Mouse (Mus musculus): ENCODE measurements at regions not wholly inside any gene's neighbourhood (a gene's known extent, or its start where the extent isn't known, plus 50 kb on each side); places are given as distances from the start of the nearest gene placed in this dataset.

DNA sequence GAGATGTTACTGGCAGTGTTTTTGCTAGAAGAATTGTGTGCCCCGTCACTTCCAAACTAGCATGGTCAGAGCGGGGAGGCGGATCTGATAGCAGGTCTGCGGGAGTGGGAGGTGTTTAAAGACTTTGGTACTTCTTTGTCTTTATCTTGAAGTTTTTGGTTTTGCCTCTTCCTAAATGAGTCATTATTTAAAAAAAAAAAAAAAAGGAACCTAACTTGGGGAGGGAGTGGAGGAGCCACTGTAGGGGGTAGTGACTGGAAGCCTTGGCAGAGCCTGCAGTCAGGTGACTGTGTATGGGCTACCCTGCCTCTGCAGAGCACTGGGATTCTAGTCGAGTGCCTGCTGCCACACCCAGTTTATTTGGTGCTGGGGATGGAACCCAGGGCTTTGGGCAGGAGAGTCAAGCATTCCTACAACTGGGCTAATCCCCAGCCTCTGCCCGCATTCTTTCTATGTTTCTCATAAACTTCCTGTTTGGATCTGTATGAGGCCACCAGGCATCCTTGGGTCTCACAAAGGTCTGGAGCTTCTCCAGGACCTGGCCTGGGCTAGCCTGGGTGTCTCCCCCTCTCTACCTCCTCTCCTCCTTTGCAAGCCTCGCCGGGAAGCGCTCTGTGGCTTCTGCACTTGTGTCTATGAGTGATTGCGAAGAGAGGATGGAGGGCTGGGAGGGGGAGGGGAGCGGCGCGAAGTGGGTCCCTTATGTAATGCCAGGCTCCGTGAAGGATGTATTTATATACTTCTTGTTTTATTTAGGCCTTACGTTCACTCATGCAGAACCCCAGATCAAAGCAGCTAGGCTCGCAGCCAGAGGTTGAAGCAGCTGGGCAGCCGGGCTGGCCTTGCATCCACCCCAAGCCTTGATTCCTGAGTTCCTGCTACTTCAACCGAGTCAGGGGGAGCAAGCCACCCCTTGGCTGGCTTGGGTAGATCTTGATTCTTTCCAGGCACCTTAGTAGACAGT is 143.1 kb upstream of the Mrps10 start:
- DNase-seq (ENCODE audit: low read depth, low spot score), result peak; percentile 24

- no peak for DNase-seq (ENCODE audit: low read depth, low spot score)
These were observed 147.5 kb upstream of the Mrps10 start for GRCm38 (mm10) chr17:47221068-47221796.

DNA sequence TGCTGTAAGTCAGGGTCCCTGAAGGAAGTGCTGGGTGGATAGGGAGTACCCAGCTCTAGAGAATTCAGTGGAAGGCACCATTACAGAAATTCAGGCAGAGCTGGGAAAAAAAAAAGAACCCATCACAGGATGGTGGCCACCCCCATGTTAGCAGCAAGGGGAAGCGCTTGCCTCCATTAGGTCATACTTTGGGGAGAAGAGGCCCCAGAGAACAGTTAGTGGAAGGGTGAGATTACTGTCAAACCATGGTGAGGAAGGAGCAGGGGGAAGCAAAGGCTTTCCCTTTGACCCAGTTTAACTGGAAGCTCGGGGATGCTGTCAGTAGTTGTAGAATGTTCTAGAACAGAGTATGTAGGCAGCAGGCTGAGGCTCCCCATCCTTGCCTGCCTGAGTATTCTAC is 148.8 kb upstream of the Mrps10 start:
- no peak for DNase-seq (ENCODE audit: low read depth, low spot score)

DNA sequence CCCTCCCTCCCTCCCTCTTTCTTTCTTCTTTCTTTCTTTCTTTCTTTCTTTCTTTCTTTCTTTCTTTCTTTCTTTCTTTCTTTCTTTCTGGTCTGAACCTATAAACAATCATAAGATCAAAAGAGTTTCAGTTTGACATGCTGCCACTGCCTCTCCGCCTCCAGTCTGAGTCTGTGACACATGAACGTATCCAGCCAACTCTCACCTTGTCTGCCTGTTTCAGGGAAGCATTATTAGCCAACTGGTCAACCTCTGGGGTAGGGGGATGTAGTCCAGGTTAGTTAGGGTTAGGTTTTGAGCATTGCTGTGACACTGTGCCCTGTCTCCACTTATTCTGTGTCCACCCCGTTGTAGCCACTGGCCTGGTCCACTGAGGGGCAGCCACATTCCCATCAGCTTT is 152.2 kb upstream of the Mrps10 start:
- DNase-seq (ENCODE audit: low read depth, low spot score), result no peak

GRCm38 (mm10) chr17:47215841-47216240 is 152.8 kb upstream of the Mrps10 start:
- no peak for DNase-seq (ENCODE audit: low read depth, low spot score)

GRCm38 (mm10) chr17:47214111-47214510 is 154.6 kb upstream of the Mrps10 start:
- DNase-seq (ENCODE audit: low read depth, low spot score), result no peak

GRCm38 (mm10) chr17:47210441-47211196 is 158.1 kb upstream of the Mrps10 start:
- no peak for DNase-seq (ENCODE audit: low read depth, low spot score)

GRCm38 (mm10) chr17:47208886-47209585 is 159.7 kb upstream of the Mrps10 start:
- no peak for DNase-seq (ENCODE audit: low read depth, low spot score)

GRCm38 (mm10) chr17:47207471-47207870 is 161.2 kb upstream of the Mrps10 start:
- no peak for DNase-seq (ENCODE audit: low read depth, low spot score)

DNA sequence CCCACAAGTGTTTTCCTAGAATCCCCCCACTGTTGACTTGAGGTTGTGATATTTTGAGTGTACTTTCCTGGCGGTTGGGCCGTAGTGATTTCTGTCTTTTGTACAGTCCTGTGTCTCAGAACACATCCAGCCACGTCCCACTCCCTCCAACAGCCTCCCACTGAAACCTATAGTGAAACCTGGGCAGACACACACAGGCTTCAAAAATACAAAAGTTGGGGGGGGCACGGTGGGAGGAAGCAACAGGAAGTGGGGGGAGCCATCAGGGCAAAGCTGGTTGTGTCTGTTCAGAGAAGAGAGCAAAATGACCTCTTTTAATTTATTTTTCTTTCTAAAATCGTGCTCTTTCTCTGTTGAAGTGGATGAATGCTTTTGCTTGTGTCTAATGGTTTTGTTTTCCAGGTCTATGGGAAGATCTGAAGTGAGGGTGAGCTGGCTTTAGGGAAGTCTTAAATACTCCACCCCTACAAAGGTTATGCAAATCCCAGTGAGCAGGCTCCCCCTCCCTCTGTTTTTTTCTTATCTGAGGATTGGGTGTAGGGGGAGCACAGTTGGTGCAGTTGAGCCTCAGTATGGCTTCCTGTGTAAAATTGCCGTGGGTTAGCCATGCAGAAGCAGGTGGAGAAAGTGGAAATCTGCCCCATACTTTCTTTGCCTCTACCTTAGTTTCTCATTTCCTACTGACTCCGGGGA is 164.1 kb upstream of the Mrps10 start:
- DNase-seq (ENCODE audit: low read depth, low spot score), result no peak

DNA sequence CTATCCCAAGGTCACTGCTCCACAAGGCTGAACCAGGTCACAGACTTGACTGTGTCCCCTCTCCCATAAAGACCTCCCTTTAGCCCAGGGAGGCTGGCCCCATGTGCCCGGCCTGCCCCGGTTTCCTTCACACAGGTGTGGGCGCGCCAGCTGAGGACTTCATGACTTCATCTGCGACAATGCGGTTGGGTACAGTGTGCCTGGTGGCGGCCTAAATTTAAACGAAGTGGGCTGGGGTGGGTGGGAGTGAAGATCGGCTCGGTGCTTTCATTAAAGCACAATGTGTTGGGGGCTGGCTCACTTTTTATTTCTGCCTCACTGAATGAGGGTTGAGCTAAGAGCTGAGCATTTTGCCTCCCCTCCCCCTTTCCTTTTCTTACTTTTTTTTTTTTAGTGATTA is 169.5 kb upstream of the Mrps10 start:
- DNase-seq (ENCODE audit: low read depth, low spot score), result peak; percentile 92

- DNase-seq (ENCODE audit: low read depth, low spot score), result no peak
These were observed 170.7 kb upstream of the Mrps10 start for GRCm38 (mm10) chr17:47197957-47198356.

DNA sequence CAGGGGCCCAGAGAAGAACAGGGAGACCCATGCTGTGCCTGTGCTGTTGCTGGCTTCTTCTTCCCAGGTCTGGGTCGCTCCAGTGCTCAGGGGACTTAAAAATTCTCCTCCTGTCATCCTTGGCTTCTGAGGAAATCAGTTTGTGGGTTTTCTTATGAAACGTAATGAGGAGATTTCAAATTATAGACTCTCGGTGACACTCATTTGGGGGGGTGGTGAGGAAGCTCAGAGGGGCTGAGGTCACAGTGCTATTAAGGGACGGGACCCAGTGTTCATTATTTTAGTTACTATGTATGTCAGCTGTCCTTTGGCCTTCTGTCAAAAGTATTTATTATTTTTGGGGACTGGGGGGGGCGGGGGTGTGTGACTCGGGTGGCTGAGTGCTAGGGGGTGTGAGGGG is 171.7 kb upstream of the Mrps10 start:
- no peak for DNase-seq (ENCODE audit: low read depth, low spot score)

- DNase-seq (ENCODE audit: low read depth, low spot score), result no peak
These were observed 172.7 kb upstream of the Mrps10 start for GRCm38 (mm10) chr17:47195981-47196380.

GRCm38 (mm10) chr17:47194463-47195012 is 174.1 kb upstream of the Mrps10 start:
- DNase-seq (ENCODE audit: low read depth, low spot score), result no peak

GRCm38 (mm10) chr17:47191416-47191815 is 177.3 kb upstream of the Mrps10 start:
- DNase-seq (ENCODE audit: low read depth, low spot score), result no peak

- no peak for DNase-seq (ENCODE audit: low read depth, low spot score)
These were observed 178.9 kb upstream of the Mrps10 start for GRCm38 (mm10) chr17:47189770-47190169.

- no peak for DNase-seq (ENCODE audit: low read depth, low spot score)
These were observed 173.8 kb upstream of the Ubr2 start for GRCm38 (mm10) chr17:47184148-47184547.

- no peak for DNase-seq (ENCODE audit: low read depth, low spot score)
These were observed 171.8 kb upstream of the Ubr2 start for GRCm38 (mm10) chr17:47182118-47182517.

DNA sequence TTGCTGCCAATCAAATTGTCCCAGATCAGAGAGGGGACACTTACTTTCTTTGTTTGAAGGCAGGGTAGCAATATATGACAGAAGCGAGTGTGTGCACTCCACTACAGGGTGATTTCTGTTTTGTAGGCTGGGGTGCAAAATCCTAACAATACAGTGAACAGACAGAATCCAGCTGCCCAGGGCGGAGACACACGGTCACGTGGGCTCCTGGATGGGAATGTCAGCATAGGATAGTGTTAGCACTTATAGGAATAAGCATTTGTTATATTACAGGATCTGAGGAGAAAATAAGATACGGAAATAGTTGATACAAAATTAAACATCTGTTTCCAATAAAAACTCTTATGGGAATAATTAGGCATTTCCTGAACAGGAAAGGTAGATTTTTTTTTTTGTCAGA is 169.1 kb upstream of the Ubr2 start:
- DNase-seq (ENCODE audit: low read depth, low spot score), result no peak
